Mouse (Mus musculus): ENCODE measurements around the gene Dnah12. TPM values are rescaled to one million over a fixed set of nuclear protein-coding genes. Genes with fewer than 3 reads are reported as not detected.

Gene Dnah12
- polyA plus RNA-seq, 2 experiments, result 0.01 to 0.03 TPM

GRCm38 (mm10) chr14:26783731-26784130 lies 90.7 kb downstream of the Dnah12 start:
- Histone ChIP-seq H3K36me3 (replicated peaks; ENCODE audit: control insufficient read depth, insufficient read depth, low read depth) (no peaks in the 10 kb centered on the region), H3K4me1 (replicated peaks; ENCODE audit: control insufficient read depth in 2 of 2, insufficient read depth in 2 of 2, low read length in 1 of 2) (no peaks in the 10 kb centered on the region), H3K9me3 (ENCODE audit: control insufficient read depth, low read length) (no peaks in the 10 kb centered on the region), H3K27me3 (ENCODE audit: control insufficient read depth, insufficient read depth, low read length) (no peaks in the 10 kb centered on the region), H3K4me3 (ENCODE audit: insufficient read depth in 1 of 2, low read depth in 2 of 2, low read length in 2 of 2) (no peak overlapping the region), H3K9ac (replicated peaks) (no peak overlapping the region), H3K27ac (no peak overlapping the region), H3K4me2 (ENCODE audit: low read depth) (no peak overlapping the region)
- no peak for ATAC-seq (ENCODE audit: insufficient read depth)
- TF ChIP-seq EP300 (IDR thresholded peaks at IDR 0.05; ENCODE audit: low read depth), result no peak
- no peak for TF ChIP-seq CTCF (IDR thresholded peaks at IDR 0.05; ENCODE audit: low read depth)
- DNase-seq (ENCODE audit: low read depth in 3 of 3, low spot score in 3 of 3), result no peak
- 7% methylated on average over 4 of the region's 4 CpGs for WGBS (ENCODE audit: insufficient replicate concordance)

GRCm38 (mm10) chr14:26785695-26786094 lies 92.6 kb downstream of the Dnah12 start:
- ATAC-seq (ENCODE audit: insufficient read depth) (no peak), DNase-seq (ENCODE audit: low read depth in 3 of 3, low spot score in 3 of 3) (no peak)
- Histone ChIP-seq H3K27ac (no peak overlapping the region), H3K4me2 (ENCODE audit: low read depth) (no peak overlapping the region), H3K9me3 (ENCODE audit: control insufficient read depth, low read length) (no peaks in the 10 kb centered on the region), H3K36me3 (replicated peaks; ENCODE audit: control insufficient read depth, insufficient read depth, low read depth) (no peaks in the 10 kb centered on the region), H3K4me3 (ENCODE audit: insufficient read depth in 1 of 2, low read depth in 2 of 2, low read length in 2 of 2) (no peak overlapping the region), H3K4me1 (replicated peaks; ENCODE audit: control insufficient read depth in 2 of 2, insufficient read depth in 2 of 2, low read length in 1 of 2) (no peaks in the 10 kb centered on the region), H3K9ac (replicated peaks) (no peak overlapping the region), H3K27me3 (ENCODE audit: control insufficient read depth, insufficient read depth, low read length) (no peaks in the 10 kb centered on the region)
- no peak for TF ChIP-seq EP300 (IDR thresholded peaks at IDR 0.05; ENCODE audit: low read depth)
- 0 out of 2 replicates have a peak, but pooled peaks have one; percentile 10 for TF ChIP-seq CTCF (IDR thresholded peaks at IDR 0.05; ENCODE audit: low read depth)
- WGBS (ENCODE audit: insufficient replicate concordance), result 45% methylated on average over 4 of the region's 4 CpGs

- WGBS (ENCODE audit: insufficient replicate concordance), result 67% methylated on average over 2 of the region's 2 CpGs
- H3K9me3 ChIP-seq (ENCODE audit: control insufficient read depth, low read length), result no peaks in the 10 kb centered on the region
- no peaks in the 10 kb centered on the region for H3K27me3 ChIP-seq (ENCODE audit: control insufficient read depth, insufficient read depth, low read length)
- H3K36me3 ChIP-seq (replicated peaks; ENCODE audit: control insufficient read depth, insufficient read depth, low read depth), result no peaks in the 10 kb centered on the region
- H3K9ac ChIP-seq (replicated peaks), result no peak overlapping the region
- H3K4me2 ChIP-seq (ENCODE audit: low read depth), result no peak overlapping the region
- H3K27ac ChIP-seq, result no peak overlapping the region
- no peak for TF ChIP-seq EP300 (IDR thresholded peaks at IDR 0.05; ENCODE audit: low read depth)
- no peak for TF ChIP-seq CTCF (IDR thresholded peaks at IDR 0.05; ENCODE audit: low read depth)
- ATAC-seq (ENCODE audit: insufficient read depth), result no peak
- no peak for DNase-seq (ENCODE audit: low read depth in 3 of 3, low spot score in 3 of 3)
- no peaks in the 10 kb centered on the region for H3K4me1 ChIP-seq (replicated peaks; ENCODE audit: control insufficient read depth in 2 of 2, insufficient read depth in 2 of 2, low read length in 1 of 2)
- H3K4me3 ChIP-seq (ENCODE audit: insufficient read depth in 1 of 2, low read depth in 2 of 2, low read length in 2 of 2), result no peak overlapping the region
Measured at GRCm38 (mm10) chr14:26794431-26794830, 101.4 kb downstream of the Dnah12 start.

GRCm38 (mm10) chr14:26798330-26798729 lies 105.3 kb downstream of the Dnah12 start:
- no peak overlapping the region for H3K4me3 ChIP-seq (ENCODE audit: insufficient read depth in 1 of 2, low read depth in 2 of 2, low read length in 2 of 2)
- no peaks in the 10 kb centered on the region for H3K36me3 ChIP-seq (replicated peaks; ENCODE audit: control insufficient read depth, insufficient read depth, low read depth)
- H3K4me1 ChIP-seq (replicated peaks; ENCODE audit: control insufficient read depth in 2 of 2, insufficient read depth in 2 of 2, low read length in 1 of 2), result no peaks in the 10 kb centered on the region
- DNase-seq (ENCODE audit: low read depth in 3 of 3, low spot score in 3 of 3), result no peak
- H3K9ac ChIP-seq (replicated peaks), result no peak overlapping the region
- ATAC-seq (ENCODE audit: insufficient read depth), result no peak
- TF ChIP-seq EP300 (IDR thresholded peaks at IDR 0.05; ENCODE audit: low read depth) (no peak), CTCF (IDR thresholded peaks at IDR 0.05; ENCODE audit: low read depth) (no peak)
- no peak overlapping the region for H3K4me2 ChIP-seq (ENCODE audit: low read depth)
- 8% methylated on average over 3 of the region's 3 CpGs for WGBS (ENCODE audit: insufficient replicate concordance)
- no peaks in the 10 kb centered on the region for H3K9me3 ChIP-seq (ENCODE audit: control insufficient read depth, low read length)
- H3K27ac ChIP-seq, result no peak overlapping the region
- no peaks in the 10 kb centered on the region for H3K27me3 ChIP-seq (ENCODE audit: control insufficient read depth, insufficient read depth, low read length)

GRCm38 (mm10) chr14:26799286-26799685 lies 106.2 kb downstream of the Dnah12 start:
- Histone ChIP-seq H3K4me2 (ENCODE audit: low read depth) (no peak overlapping the region), H3K9me3 (ENCODE audit: control insufficient read depth, low read length) (no peaks in the 10 kb centered on the region)
- whole genome bisulfite sequencing (ENCODE audit: insufficient replicate concordance), result 42% methylated on average over 3 of the region's 3 CpGs

More at GRCm38 (mm10) chr14:26799286-26799685, 106.2 kb downstream of the Dnah12 start:
- Histone ChIP-seq H3K27me3 (ENCODE audit: control insufficient read depth, insufficient read depth, low read length) (no peaks in the 10 kb centered on the region), H3K36me3 (replicated peaks; ENCODE audit: control insufficient read depth, insufficient read depth, low read depth) (no peaks in the 10 kb centered on the region), H3K4me1 (replicated peaks; ENCODE audit: control insufficient read depth in 2 of 2, insufficient read depth in 2 of 2, low read length in 1 of 2) (no peaks in the 10 kb centered on the region), H3K9ac (replicated peaks) (no peak overlapping the region), H3K4me3 (ENCODE audit: insufficient read depth in 1 of 2, low read depth in 2 of 2, low read length in 2 of 2) (no peak overlapping the region), H3K27ac (no peak overlapping the region)
- ATAC-seq (ENCODE audit: insufficient read depth) (no peak), DNase-seq (ENCODE audit: low read depth in 3 of 3, low spot score in 3 of 3) (no peak)
- TF ChIP-seq CTCF (IDR thresholded peaks at IDR 0.05; ENCODE audit: low read depth) (no peak), EP300 (IDR thresholded peaks at IDR 0.05; ENCODE audit: low read depth) (no peak)
